Mouse (Mus musculus) limb, embryonic 12.5 days (tissue): Measurements from ENCODE around the gene Olfr1193. TPM values are rescaled to one million over a fixed set of nuclear protein-coding genes. Genes with fewer than 3 reads are reported as not detected.
"Not testable (repeated sequence)": the region's sequence is repeated elsewhere in the genome, so short reads cannot be mapped to it uniquely, and the experiment has no call there.

ENCODE experiments used
- ATAC-seq: fragments of 200-750 bp; cut with Nextera tagmentation; 2 replicates; pipeline ENCODE4 v1.8.0; 2017; ENCODE audit warnings: low read depth, moderate TSS enrichment; ENCODE audit not compliant: insufficient number of reproducible peaks, insufficient read depth, low FRiP score, low TSS enrichment
- H3K27ac ChIP-seq: fragments of 300-500 bp; sonication (generic); 2 replicates; pipeline ENCODE4 v1.5.1; 2016; ENCODE audit warnings: mild to moderate bottlenecking, moderate library complexity
- H3K27me3 ChIP-seq: fragments of 300-500 bp; sonication (generic); 2 replicates; pipeline ENCODE4 v1.6.1; 2016; ENCODE audit warnings: mild to moderate bottlenecking, moderate library complexity
- H3K36me3 ChIP-seq: fragments of 300-500 bp; sonication (generic); 2 replicates; pipeline ENCODE4 v1.6.1; 2016; ENCODE audit warnings: mild to moderate bottlenecking, moderate library complexity
- H3K4me1 ChIP-seq: fragments of 300-500 bp; sonication (generic); replicated peaks from 2 replicates; pipeline ENCODE4 v1.6.1; 2016
- H3K4me2 ChIP-seq: fragments of 300-500 bp; sonication (generic); 2 replicates; pipeline ENCODE4 v1.6.1; 2016; ENCODE audit warnings: mild to moderate bottlenecking, moderate library complexity
- H3K4me3 ChIP-seq: fragments of 300-500 bp; sonication (generic); replicated peaks from 2 replicates; pipeline ENCODE4 v1.5.1; 2016; ENCODE audit warnings: mild to moderate bottlenecking
- H3K9ac ChIP-seq: fragments of 300-500 bp; sonication (generic); replicated peaks from 2 replicates; pipeline ENCODE4 v1.6.1; 2016; ENCODE audit warnings: mild to moderate bottlenecking, moderate library complexity
- H3K9me3 ChIP-seq: fragments of 300-500 bp; sonication (generic); 2 replicates; pipeline ENCODE4 v1.6.1; 2016; ENCODE audit warnings: mild to moderate bottlenecking, moderate library complexity
- WGBS: fragments of 180-500 bp; shearing (Covaris S2); methylation state at CpG from one replicate; pipeline ENCODE4 v1.1.7; 2016; 5-methylcytosine and 5-hydroxymethylcytosine counted together
- polyA plus RNA-seq: library from polyadenylated mRNA; unstranded; fragments of >200 nt; fragmentation: Nextera tagmentation; extraction: Ambion mirVana; gene quantifications from 2 replicates; pipeline ENCODE4 v1.2.1, GENCODE M21; 2016

The Olfr1193 gene
- not detected in 2 replicates for polyA plus RNA-seq

DNA sequence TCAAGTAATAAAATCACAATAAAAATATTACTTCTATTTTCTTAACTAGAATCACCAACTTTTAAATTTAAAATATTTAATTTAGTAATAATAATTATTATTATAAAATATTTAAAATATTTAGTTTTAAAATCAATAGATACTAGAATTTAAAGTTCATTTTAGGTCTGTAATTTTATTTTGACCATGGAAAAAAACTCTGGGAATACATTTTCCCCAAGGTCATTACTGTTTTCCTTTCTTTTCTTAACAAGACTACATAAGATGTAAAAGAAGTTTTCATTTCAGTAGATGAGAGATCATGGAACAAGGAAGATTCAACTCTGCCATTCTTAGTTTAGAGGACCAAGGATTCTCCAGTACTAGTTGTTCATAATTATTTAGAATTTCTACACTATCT, at the start of gene Olfr1193:
Olfr1193 (plus strand) TSS at position 301 of the 400 bp plus-strand sequence.
- not testable (repeated sequence) for H3K36me3 ChIP-seq, H3K9me3 ChIP-seq, H3K27me3 ChIP-seq, H3K4me3 ChIP-seq, H3K4me2 ChIP-seq, ATAC-seq, H3K4me1 ChIP-seq, H3K27ac ChIP-seq, H3K9ac ChIP-seq

DNA sequence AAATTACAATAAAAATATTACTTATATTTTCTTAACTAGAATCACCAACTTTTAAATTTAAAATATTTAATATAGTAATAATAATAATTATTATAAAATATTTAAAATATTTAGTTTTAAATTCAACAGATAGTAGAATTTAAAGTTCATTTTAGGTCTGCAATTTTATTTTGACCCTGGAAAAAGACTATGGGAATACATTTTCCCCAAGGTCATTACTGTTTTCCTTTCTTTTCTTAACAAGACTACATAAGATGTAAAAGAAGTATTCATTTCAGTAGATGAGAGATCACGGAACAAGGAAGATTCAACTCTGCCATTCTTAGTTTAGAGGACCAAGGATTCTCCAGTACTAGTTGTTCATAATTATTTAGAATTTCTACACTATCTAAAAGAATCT, 35.2 kb upstream of the Olfr1193 start, which contains the start of gene Olfr1191-ps1:
Olfr1191-ps1 (plus strand) TSS at position 301 of the 400 bp plus-strand sequence.
- not testable (repeated sequence) for H3K36me3 ChIP-seq, ATAC-seq, H3K4me1 ChIP-seq, H3K27ac ChIP-seq, H3K27me3 ChIP-seq, H3K4me2 ChIP-seq, H3K9me3 ChIP-seq, H3K9ac ChIP-seq, H3K4me3 ChIP-seq
- WGBS: 84% methylated on average over 1 of the region's 1 CpGs

DNA sequence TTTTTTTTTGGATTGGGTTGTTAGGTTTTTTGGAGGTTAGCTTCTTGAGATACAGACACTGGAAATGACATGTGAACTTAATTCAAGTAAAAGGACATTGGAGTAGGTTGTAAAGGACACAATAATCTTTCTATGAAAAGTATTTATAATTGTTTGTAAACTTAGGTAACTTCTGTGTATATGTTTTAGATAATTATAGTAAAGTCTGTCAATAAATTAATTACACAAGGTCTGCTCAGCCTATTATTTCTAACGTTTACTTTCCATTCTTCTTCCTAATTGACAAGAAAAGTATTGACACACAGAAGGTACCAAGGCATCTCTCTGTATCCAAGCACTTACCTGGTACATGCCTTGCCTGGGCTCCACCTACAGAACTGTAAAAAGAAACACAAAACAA, 27.2 kb upstream of the Olfr1193 start, which contains the start of gene Olfr1192-ps1:
Olfr1192-ps1 (plus strand) TSS at position 301 of the 400 bp plus-strand sequence.
- no peaks in the 10 kb centered on the region for H3K27me3 ChIP-seq
- no peaks in the 10 kb centered on the region for H3K9me3 ChIP-seq
- 38% methylated on average over 1 of the region's 1 CpGs for WGBS
- H3K9ac ChIP-seq: no peak within 1 kb of the TSS
- H3K27ac ChIP-seq: no peak within 1 kb of the TSS
- no peak for ATAC-seq
- H3K4me1 ChIP-seq: no peaks in the 10 kb centered on the region
- no peaks in the 10 kb centered on the region for H3K36me3 ChIP-seq
- no peak within 1 kb of the TSS for H3K4me3 ChIP-seq
- no peak within 1 kb of the TSS for H3K4me2 ChIP-seq

DNA sequence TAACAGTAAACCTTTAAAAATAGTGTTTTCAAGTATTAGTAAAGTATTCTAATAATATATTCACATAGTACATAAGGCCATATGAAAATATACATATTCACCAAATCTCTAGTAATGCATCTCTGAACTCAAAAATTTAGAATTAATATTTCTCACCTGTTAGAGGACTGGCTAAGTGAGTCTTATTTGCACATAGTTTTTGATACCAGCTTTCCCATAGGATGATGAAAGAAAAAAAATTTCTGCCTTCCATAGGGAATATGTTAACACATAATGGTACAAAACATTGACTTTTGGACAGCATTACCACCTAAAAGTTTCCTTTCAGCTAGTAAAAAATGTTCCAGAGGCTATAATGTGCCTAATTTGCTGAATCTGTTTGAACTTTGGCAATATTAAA, 13.7 kb downstream of the Olfr1193 start, which contains the start of gene Olfr1195:
Olfr1195 (minus strand) TSS at position 101 of the 400 bp plus-strand sequence.
- H3K4me1 ChIP-seq: no peaks in the 10 kb centered on the region
- no peak within 1 kb of the TSS for H3K4me2 ChIP-seq
- H3K9me3 ChIP-seq: no peaks in the 10 kb centered on the region
- H3K36me3 ChIP-seq: no peaks in the 10 kb centered on the region
- H3K4me3 ChIP-seq: no peak within 1 kb of the TSS
- ATAC-seq: no peak
- H3K9ac ChIP-seq: no peak within 1 kb of the TSS
- H3K27me3 ChIP-seq: no peaks in the 10 kb centered on the region
- H3K27ac ChIP-seq: no peak within 1 kb of the TSS

DNA sequence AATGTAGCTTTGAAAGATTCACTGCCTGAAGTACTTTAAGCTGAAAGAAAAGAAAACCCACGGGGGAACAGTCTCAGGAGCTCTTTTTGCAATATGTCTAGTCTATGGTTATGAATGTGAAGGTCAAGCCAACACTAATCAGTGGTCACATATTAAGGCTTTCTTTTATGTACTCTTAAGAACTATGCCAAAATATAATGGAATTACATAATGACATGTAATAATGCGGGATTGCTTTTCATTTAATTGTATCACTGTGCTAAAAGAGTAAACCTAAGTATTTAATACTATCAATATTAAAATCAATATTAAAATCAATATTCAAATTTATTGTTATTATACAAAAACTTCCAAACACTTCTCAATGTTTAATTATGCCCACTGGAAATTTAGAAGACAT, 29.1 kb downstream of the Olfr1193 start, which contains the start of gene Olfr1196:
Olfr1196 (minus strand) TSS at position 101 of the 400 bp plus-strand sequence.
- Histone ChIP-seq H3K4me3 (no peak within 1 kb of the TSS), H3K4me1 (no peaks in the 10 kb centered on the region), H3K27me3 (no peaks in the 10 kb centered on the region), H3K36me3 (no peaks in the 10 kb centered on the region), H3K9me3 (no peaks in the 10 kb centered on the region), H3K27ac (no peak within 1 kb of the TSS), H3K4me2 (no peak within 1 kb of the TSS), H3K9ac (no peak within 1 kb of the TSS)
- 80% methylated on average over 2 of the region's 2 CpGs for WGBS
- no peak for ATAC-seq

Other genes starting within 250 kb of the Olfr1193 start
- gene Olfr1181, start 249.5 kb upstream of the Olfr1193 start, polyA plus RNA-seq: not detected in 2 replicates
- not detected in 2 replicates for gene Gm13757, start 226.5 kb upstream of the Olfr1193 start, polyA plus RNA-seq
- gene Olfr1183, start 220.8 kb upstream of the Olfr1193 start, polyA plus RNA-seq: not detected in 2 replicates
- not detected in 2 replicates for gene Olfr1184, start 192.0 kb upstream of the Olfr1193 start, polyA plus RNA-seq
- not detected in 2 replicates for gene Olfr1185-ps1, start 182.3 kb upstream of the Olfr1193 start, polyA plus RNA-seq
- gene Olfr1186, start 157.1 kb upstream of the Olfr1193 start, polyA plus RNA-seq: not detected in 2 replicates
- gene Olfr1188, start 118.7 kb upstream of the Olfr1193 start, polyA plus RNA-seq: not detected in 2 replicates
- not detected in 2 replicates for gene Olfr1189, start 89.2 kb upstream of the Olfr1193 start, polyA plus RNA-seq
- gene Olfr1191-ps1, start 35.1 kb upstream of the Olfr1193 start, polyA plus RNA-seq: not detected in 2 replicates
- gene Olfr1192-ps1, start 27.1 kb upstream of the Olfr1193 start, polyA plus RNA-seq: not detected in 2 replicates
- not detected in 2 replicates for gene Olfr1195, start 13.6 kb downstream of the Olfr1193 start, polyA plus RNA-seq
- gene Olfr1196, start 29.0 kb downstream of the Olfr1193 start, polyA plus RNA-seq: not detected in 2 replicates
- not detected in 2 replicates for gene Olfr1197, start 56.7 kb downstream of the Olfr1193 start, polyA plus RNA-seq
- gene Olfr1198, start 75.7 kb downstream of the Olfr1193 start, polyA plus RNA-seq: not detected in 2 replicates
- gene Olfr1199, start 84.8 kb downstream of the Olfr1193 start, polyA plus RNA-seq: not detected in 2 replicates
- gene Olfr1200, start 94.9 kb downstream of the Olfr1193 start, polyA plus RNA-seq: not detected in 2 replicates
- not detected in 2 replicates for gene Olfr1201, start 117.4 kb downstream of the Olfr1193 start, polyA plus RNA-seq
- gene Olfr1202, start 138.9 kb downstream of the Olfr1193 start, polyA plus RNA-seq: 0.05 TPM in 1 of 2 replicates, not detected in the other
- gene Olfr1205, start 154.1 kb downstream of the Olfr1193 start, polyA plus RNA-seq: not detected in 2 replicates
- not detected in 2 replicates for gene Olfr1204, start 173.7 kb downstream of the Olfr1193 start, polyA plus RNA-seq
- gene Olfr1206, start 187.6 kb downstream of the Olfr1193 start, polyA plus RNA-seq: not detected in 2 replicates
- not detected in 2 replicates for gene Olfr1208, start 226.7 kb downstream of the Olfr1193 start, polyA plus RNA-seq
- gene Olfr1209, start 239.5 kb downstream of the Olfr1193 start, polyA plus RNA-seq: not detected in 2 replicates